Mouse (Mus musculus): ENCODE measurements around the gene Fam173a. TPM values are rescaled to one million over a fixed set of nuclear protein-coding genes. Genes with fewer than 3 reads are reported as not detected.

Gene Fam173a
- polyA plus RNA-seq (2014; fragmentation: Illumina TruSeq; extraction: RNeasy Lipid Tissue Mini Kit (QIAGEN cat#74804); ENCODE audit: low replicate concordance), result not detected

GRCm38 (mm10) chr17:25792615-25793014 is at the start of gene Fam173a:
Fam173a (minus strand) TSS chr17:25792901.

GRCm38 (mm10) chr17:25841117-25841880 is 48.6 kb upstream of the Fam173a start, which contains the start of gene Gm20683:
Gm20683 (minus strand) TSS chr17:25841763.

GRCm38 (mm10) chr17:25837076-25837410 is 44.3 kb upstream of the Fam173a start, which contains the start of gene Rhbdl1:
Rhbdl1 (minus strand) TSS chr17:25837295.

DNA sequence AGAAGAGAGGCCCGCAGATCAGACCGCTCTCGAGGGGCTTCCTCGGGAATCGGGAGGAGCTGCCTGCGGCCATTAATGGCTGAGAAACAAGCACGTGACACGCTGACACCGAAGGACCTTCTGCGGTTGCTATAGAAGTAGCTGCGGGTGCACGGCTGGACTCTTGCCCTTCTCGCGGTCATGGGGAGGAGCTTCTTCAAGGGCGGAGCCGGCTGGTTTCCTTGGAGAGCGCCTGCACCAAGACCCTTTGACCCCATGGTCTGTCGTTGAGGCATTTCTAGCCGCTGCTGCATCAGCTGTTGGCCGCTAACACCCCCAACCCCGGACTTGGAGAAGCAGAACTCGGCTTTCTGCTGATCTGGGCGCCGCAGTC is 40.6 kb upstream of the Fam173a start, which contains the start of gene Stub1:
TSS of gene Stub1 (minus strand) at position 114 of the 373 bp plus-strand sequence.

DNA sequence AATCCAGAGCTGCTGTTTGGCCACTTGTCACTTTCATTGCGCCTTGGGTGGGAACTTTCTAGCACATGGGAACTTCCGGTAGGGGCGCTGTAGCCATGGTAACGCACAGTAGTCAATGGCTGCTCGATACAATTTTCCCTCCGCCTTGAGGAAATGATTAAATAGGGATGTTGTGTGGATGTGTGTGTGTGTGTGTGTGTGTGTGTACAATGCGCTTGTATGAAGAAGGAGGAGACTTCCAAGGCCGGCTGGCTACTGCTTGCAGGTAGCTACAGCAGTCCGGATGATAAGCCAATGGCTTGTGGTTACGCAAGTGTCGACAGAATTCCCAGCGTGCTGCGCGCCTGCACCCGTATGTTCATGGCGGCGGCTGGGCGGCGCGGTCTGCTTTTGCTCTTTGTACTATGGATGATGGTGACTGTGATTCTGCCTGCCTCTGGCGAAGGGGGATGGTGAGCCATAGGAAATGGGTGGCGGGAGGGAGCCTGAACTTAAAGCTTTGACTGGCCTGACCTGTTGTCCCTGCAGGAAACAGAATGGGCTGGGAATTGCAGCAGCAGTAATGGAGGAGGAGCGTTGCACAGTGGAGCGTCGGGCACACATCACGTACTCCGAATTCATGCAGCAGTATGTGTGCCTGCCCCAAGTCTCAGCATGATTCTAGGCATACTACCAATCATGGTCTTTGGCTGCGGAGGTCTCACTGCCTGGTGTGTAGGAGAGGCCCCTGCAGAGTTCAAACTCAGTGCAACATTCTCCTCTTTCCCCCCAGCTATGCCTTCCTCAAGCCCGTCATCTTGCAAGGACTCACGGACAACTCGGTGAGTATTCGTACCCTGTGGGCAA is 36.2 kb upstream of the Fam173a start, which contains the start of gene Jmjd8:
TSS of gene Jmjd8 (plus strand) at position 156 of the 846 bp plus-strand sequence.

GRCm38 (mm10) chr17:25823452-25823851 is 30.8 kb upstream of the Fam173a start, which contains the start of gene Wdr24:
Wdr24 (plus strand) TSS chr17:25823627.

GRCm38 (mm10) chr17:25808789-25809605 is 16.3 kb upstream of the Fam173a start, which contains the start of gene Fbxl16:
Fbxl16 (plus strand) TSS chr17:25809085.

DNA sequence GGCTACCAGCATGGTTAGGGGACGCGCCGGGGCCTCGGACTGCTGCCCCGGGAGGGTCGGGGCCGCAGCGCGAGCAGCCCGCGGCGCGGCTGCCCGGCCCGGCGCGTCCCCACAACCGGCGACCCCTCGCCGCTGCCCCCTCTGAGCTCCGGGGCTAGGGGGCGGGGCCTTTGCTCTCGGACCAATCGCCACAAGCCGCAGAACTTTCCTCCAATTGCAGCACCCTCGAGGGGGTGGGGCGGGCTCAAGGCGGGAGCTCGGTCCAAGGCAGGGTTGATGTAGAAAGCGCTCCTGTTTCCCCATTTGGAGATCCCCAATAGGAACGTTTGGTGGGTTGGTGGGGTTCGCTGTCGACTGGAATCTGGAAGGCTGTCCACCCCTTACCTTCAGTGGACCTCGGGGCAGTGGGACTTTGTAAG is 4.3 kb upstream of the Fam173a start, which contains the start of gene Metrn:
TSS of gene Metrn (minus strand) at position 186 of the 419 bp plus-strand sequence.

DNA sequence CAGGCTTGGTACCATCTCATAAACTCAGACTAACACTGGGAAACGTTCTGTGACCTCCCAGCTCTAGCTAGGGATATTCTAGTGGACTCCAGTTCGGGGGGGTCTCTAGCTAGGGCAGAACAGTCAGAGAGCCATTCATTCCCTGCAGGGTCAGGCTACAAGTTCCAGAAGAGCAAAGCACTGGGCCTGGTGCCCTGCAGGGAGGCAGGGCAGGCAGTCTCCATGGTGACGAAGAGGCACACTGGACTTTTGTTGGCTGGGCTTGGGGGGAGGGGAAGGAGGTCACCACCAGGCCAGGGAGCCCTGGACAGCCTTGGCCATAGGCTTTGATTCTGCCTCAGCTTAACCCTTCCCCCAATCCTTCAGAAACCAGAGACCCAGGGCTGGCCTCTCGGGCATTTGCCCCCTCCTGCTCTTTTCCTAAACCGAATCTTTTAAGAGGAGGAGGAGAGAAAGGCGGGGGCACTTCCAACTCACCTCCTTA is 3.0 kb upstream of the Fam173a start, which contains the start of gene AC134908.4:
TSS of gene AC134908.4 (minus strand) at position 51 of the 484 bp plus-strand sequence.

GRCm38 (mm10) chr17:25786280-25786679 is 6.4 kb downstream of the Fam173a start, which contains the start of gene Ccdc78:
Ccdc78 (plus strand) TSS chr17:25786580.

DNA sequence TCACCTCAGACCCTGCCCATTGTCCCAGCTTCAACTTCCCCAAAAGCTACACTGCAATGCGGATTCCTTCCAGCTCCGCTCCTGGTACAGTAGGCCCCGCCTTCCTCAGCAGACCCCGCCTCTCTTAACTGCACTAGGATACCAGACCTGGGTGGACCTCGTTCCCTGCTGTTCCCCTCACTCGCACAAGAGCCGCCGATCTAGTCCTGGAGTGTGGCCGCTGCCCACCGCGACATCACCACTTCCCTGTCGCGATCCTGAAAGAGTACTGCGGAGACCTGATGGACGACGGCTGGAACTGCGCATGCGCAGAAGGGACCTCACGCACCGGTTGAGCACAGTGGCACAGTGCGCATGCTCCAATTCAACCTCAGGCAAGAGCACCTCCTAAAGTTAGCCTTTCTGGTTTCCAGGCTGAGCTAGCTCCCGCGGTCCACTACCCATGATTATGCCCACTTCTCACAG is 7.4 kb downstream of the Fam173a start, which contains the start of gene Haghl:
TSS of gene Haghl (minus strand) at position 393 of the 465 bp plus-strand sequence.

GRCm38 (mm10) chr17:25773549-25774120 is 19.1 kb downstream of the Fam173a start, which contains the start of gene Narfl:
Narfl (plus strand) TSS chr17:25773776.

GRCm38 (mm10) chr17:25754241-25754640 is 38.5 kb downstream of the Fam173a start, which contains the start of gene Msln:
Msln (minus strand) TSS chr17:25754378.

Other genes with a start within 250 kb of the Fam173a start
- gene Sox8, start 222.2 kb downstream of the Fam173a start, polyA plus RNA-seq (2014; fragmentation: Illumina TruSeq; extraction: RNeasy Lipid Tissue Mini Kit (QIAGEN cat#74804); ENCODE audit: low replicate concordance), result not detected
- gene Lmf1, start 213.8 kb downstream of the Fam173a start, polyA plus RNA-seq (2014; fragmentation: Illumina TruSeq; extraction: RNeasy Lipid Tissue Mini Kit (QIAGEN cat#74804); ENCODE audit: low replicate concordance), result 0.15 TPM
- not detected for gene Gng13, start 75.7 kb downstream of the Fam173a start, polyA plus RNA-seq (2014; fragmentation: Illumina TruSeq; extraction: RNeasy Lipid Tissue Mini Kit (QIAGEN cat#74804); ENCODE audit: low replicate concordance)
- not detected for gene Chtf18, start 65.5 kb downstream of the Fam173a start, polyA plus RNA-seq (2014; fragmentation: Illumina TruSeq; extraction: RNeasy Lipid Tissue Mini Kit (QIAGEN cat#74804); ENCODE audit: low replicate concordance)
- not detected for gene Rpusd1, start 65.2 kb downstream of the Fam173a start, polyA plus RNA-seq (2014; fragmentation: Illumina TruSeq; extraction: RNeasy Lipid Tissue Mini Kit (QIAGEN cat#74804); ENCODE audit: low replicate concordance)
- not detected for gene Mslnl, start 56.9 kb downstream of the Fam173a start, polyA plus RNA-seq (2014; fragmentation: Illumina TruSeq; extraction: RNeasy Lipid Tissue Mini Kit (QIAGEN cat#74804); ENCODE audit: low replicate concordance)
- not detected for gene Msln, start 38.5 kb downstream of the Fam173a start, polyA plus RNA-seq (2014; fragmentation: Illumina TruSeq; extraction: RNeasy Lipid Tissue Mini Kit (QIAGEN cat#74804); ENCODE audit: low replicate concordance)
- gene Narfl, start 19.1 kb downstream of the Fam173a start, polyA plus RNA-seq (2014; fragmentation: Illumina TruSeq; extraction: RNeasy Lipid Tissue Mini Kit (QIAGEN cat#74804); ENCODE audit: low replicate concordance), result 0.67 TPM
- gene Haghl, start 7.2 kb downstream of the Fam173a start, polyA plus RNA-seq (2014; fragmentation: Illumina TruSeq; extraction: RNeasy Lipid Tissue Mini Kit (QIAGEN cat#74804); ENCODE audit: low replicate concordance), result not detected
- gene Ccdc78, start 6.3 kb downstream of the Fam173a start, polyA plus RNA-seq (2014; fragmentation: Illumina TruSeq; extraction: RNeasy Lipid Tissue Mini Kit (QIAGEN cat#74804); ENCODE audit: low replicate concordance), result not detected
- gene AC134908.4, start 2.8 kb upstream of the Fam173a start, polyA plus RNA-seq (2014; fragmentation: Illumina TruSeq; extraction: RNeasy Lipid Tissue Mini Kit (QIAGEN cat#74804); ENCODE audit: low replicate concordance), result not detected
- gene Metrn, start 4.2 kb upstream of the Fam173a start, polyA plus RNA-seq (2014; fragmentation: Illumina TruSeq; extraction: RNeasy Lipid Tissue Mini Kit (QIAGEN cat#74804); ENCODE audit: low replicate concordance), result not detected
- 0.67 TPM for gene Fbxl16, start 16.2 kb upstream of the Fam173a start, polyA plus RNA-seq (2014; fragmentation: Illumina TruSeq; extraction: RNeasy Lipid Tissue Mini Kit (QIAGEN cat#74804); ENCODE audit: low replicate concordance)
- gene Wdr24, start 30.7 kb upstream of the Fam173a start, polyA plus RNA-seq (2014; fragmentation: Illumina TruSeq; extraction: RNeasy Lipid Tissue Mini Kit (QIAGEN cat#74804); ENCODE audit: low replicate concordance), result 0.26 TPM
- gene Jmjd8, start 36.0 kb upstream of the Fam173a start, polyA plus RNA-seq (2014; fragmentation: Illumina TruSeq; extraction: RNeasy Lipid Tissue Mini Kit (QIAGEN cat#74804); ENCODE audit: low replicate concordance), result 1.8 TPM
- gene Stub1, start 40.5 kb upstream of the Fam173a start, polyA plus RNA-seq (2014; fragmentation: Illumina TruSeq; extraction: RNeasy Lipid Tissue Mini Kit (QIAGEN cat#74804); ENCODE audit: low replicate concordance), result 4.2 TPM
- gene Rhbdl1, start 44.4 kb upstream of the Fam173a start, polyA plus RNA-seq (2014; fragmentation: Illumina TruSeq; extraction: RNeasy Lipid Tissue Mini Kit (QIAGEN cat#74804); ENCODE audit: low replicate concordance), result not detected
- not detected for gene Gm20683, start 48.9 kb upstream of the Fam173a start, polyA plus RNA-seq (2014; fragmentation: Illumina TruSeq; extraction: RNeasy Lipid Tissue Mini Kit (QIAGEN cat#74804); ENCODE audit: low replicate concordance)
- gene Rhot2, start 52.0 kb upstream of the Fam173a start, polyA plus RNA-seq (2014; fragmentation: Illumina TruSeq; extraction: RNeasy Lipid Tissue Mini Kit (QIAGEN cat#74804); ENCODE audit: low replicate concordance), result 13.3 TPM
- 0.82 TPM for gene Wdr90, start 68.6 kb upstream of the Fam173a start, polyA plus RNA-seq (2014; fragmentation: Illumina TruSeq; extraction: RNeasy Lipid Tissue Mini Kit (QIAGEN cat#74804); ENCODE audit: low replicate concordance)
- not detected for gene Mcrip2, start 75.9 kb upstream of the Fam173a start, polyA plus RNA-seq (2014; fragmentation: Illumina TruSeq; extraction: RNeasy Lipid Tissue Mini Kit (QIAGEN cat#74804); ENCODE audit: low replicate concordance)
- 9.2 TPM for gene Mettl26, start 82.2 kb upstream of the Fam173a start, polyA plus RNA-seq (2014; fragmentation: Illumina TruSeq; extraction: RNeasy Lipid Tissue Mini Kit (QIAGEN cat#74804); ENCODE audit: low replicate concordance)
- not detected for gene Wfikkn1, start 88.0 kb upstream of the Fam173a start, polyA plus RNA-seq (2014; fragmentation: Illumina TruSeq; extraction: RNeasy Lipid Tissue Mini Kit (QIAGEN cat#74804); ENCODE audit: low replicate concordance)
- gene Rab40c, start 126.8 kb upstream of the Fam173a start, polyA plus RNA-seq (2014; fragmentation: Illumina TruSeq; extraction: RNeasy Lipid Tissue Mini Kit (QIAGEN cat#74804); ENCODE audit: low replicate concordance), result 0.48 TPM
- 23.5 TPM for gene Pigq, start 152.0 kb upstream of the Fam173a start, polyA plus RNA-seq (2014; fragmentation: Illumina TruSeq; extraction: RNeasy Lipid Tissue Mini Kit (QIAGEN cat#74804); ENCODE audit: low replicate concordance)
- gene Nhlrc4, start 152.1 kb upstream of the Fam173a start, polyA plus RNA-seq (2014; fragmentation: Illumina TruSeq; extraction: RNeasy Lipid Tissue Mini Kit (QIAGEN cat#74804); ENCODE audit: low replicate concordance), result not detected
- not detected for gene A930017K11Rik, start 159.7 kb upstream of the Fam173a start, polyA plus RNA-seq (2014; fragmentation: Illumina TruSeq; extraction: RNeasy Lipid Tissue Mini Kit (QIAGEN cat#74804); ENCODE audit: low replicate concordance)
- gene Capn15, start 192.9 kb upstream of the Fam173a start, polyA plus RNA-seq (2014; fragmentation: Illumina TruSeq; extraction: RNeasy Lipid Tissue Mini Kit (QIAGEN cat#74804); ENCODE audit: low replicate concordance), result 1.8 TPM

Measured in small intestine, adult 10 weeks (tissue).